Mouse (Mus musculus) limb, embryonic 11.5 days (tissue): Measurements from ENCODE around the gene Setd6. TPM values are rescaled to one million over a fixed set of nuclear protein-coding genes. Genes with fewer than 3 reads are reported as not detected.

Experiments
- ATAC-seq: fragments of 200-750 bp; cut with Nextera tagmentation; 2 replicates; pipeline ENCODE4 v1.8.0; 2017; ENCODE audit warnings: low read depth; ENCODE audit not compliant: insufficient number of reproducible peaks, low FRiP score, low TSS enrichment
- DNase-seq: peaks from one replicate; pipeline ENCODE4 v3.0.0-alpha.2; 2015; ENCODE audit warnings: low spot score
- H3K27ac ChIP-seq: fragments of 300-500 bp; sonication (generic); replicated peaks from 2 replicates; pipeline ENCODE4 v1.5.1; 2014; ENCODE audit warnings: low read depth, mild to moderate bottlenecking, low read length
- H3K27me3 ChIP-seq: fragments of 300-500 bp; sonication (generic); 2 replicates; pipeline ENCODE4 v1.6.1; 2014; ENCODE audit warnings: mild to moderate bottlenecking, low read length, mixed read lengths; ENCODE audit not compliant: control insufficient read depth, insufficient read depth
- H3K36me3 ChIP-seq: fragments of 300-500 bp; sonication (generic); 2 replicates; pipeline ENCODE4 v1.6.1; 2014; ENCODE audit warnings: mild to moderate bottlenecking, low read length, moderate library complexity, mixed read lengths; ENCODE audit not compliant: control insufficient read depth, insufficient read depth
- H3K4me1 ChIP-seq: fragments of 300-500 bp; sonication (generic); 2 replicates; pipeline ENCODE4 v1.6.1; 2014; ENCODE audit warnings: low read length, mixed read lengths; ENCODE audit not compliant: control insufficient read depth, insufficient read depth
- H3K4me2 ChIP-seq: fragments of 300-500 bp; sonication (generic); 2 replicates; pipeline ENCODE4 v1.6.1; 2014; ENCODE audit warnings: low read depth, mild to moderate bottlenecking, moderate library complexity; ENCODE audit not compliant: severe bottlenecking
- H3K4me3 ChIP-seq: fragments of 300-500 bp; sonication (generic); 2 replicates; pipeline ENCODE4 v1.5.1; 2014; ENCODE audit warnings: low read depth, low read length
- H3K9ac ChIP-seq: fragments of 300-500 bp; sonication (generic); 2 replicates; pipeline ENCODE4 v1.6.1; 2014; ENCODE audit warnings: mild to moderate bottlenecking, low read length
- H3K9me3 ChIP-seq: fragments of 300-500 bp; sonication (generic); 2 replicates; pipeline ENCODE4 v1.6.1; 2016; ENCODE audit warnings: low read length; ENCODE audit not compliant: control insufficient read depth
- WGBS: fragments of 180-500 bp; shearing (Covaris S2); extraction: QIAGEN DNeasy Blood & Tissue Kit; methylation state at CpG from one replicate; pipeline ENCODE4 v1.1.7; 2014; 5-methylcytosine and 5-hydroxymethylcytosine counted together
- microRNA-seq: library from miRNA; unstranded; fragments of <30 nt; microRNA quantifications from one replicate; pipeline ENCODE4, GENCODE M21; 2016
- polyA plus RNA-seq: library from polyadenylated mRNA; unstranded; fragments of >200 nt; fragmentation: Nextera tagmentation; extraction: Ambion mirVana; gene quantifications from 2 replicates; pipeline ENCODE4 v1.2.1, GENCODE M21; 2014

Gene Setd6
- polyA plus RNA-seq, 1 experiment from 2014 or later: 19.7 TPM

DNA sequence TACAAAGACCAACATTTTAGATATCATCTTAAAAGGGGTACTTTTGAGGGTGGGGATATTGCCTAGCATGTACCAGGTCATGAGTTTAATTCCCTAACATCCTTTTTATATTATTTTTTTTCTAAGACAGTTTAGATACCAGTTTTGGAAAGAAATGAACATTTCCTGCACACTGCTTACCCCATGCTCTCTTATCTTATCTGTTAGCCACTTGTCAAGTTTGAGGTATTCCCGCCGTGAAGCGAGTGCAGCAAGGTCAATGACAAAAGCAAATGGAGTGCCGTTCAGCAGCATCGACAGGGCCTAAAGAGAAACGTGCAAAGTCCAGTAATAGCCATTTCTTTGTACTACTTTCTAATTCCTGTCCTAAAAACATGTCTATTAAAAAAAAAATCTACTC, 44.6 kb downstream of the Setd6 start:
- Histone ChIP-seq H3K9me3 (no peaks in the 10 kb centered on the region), H3K27me3 (no peaks in the 10 kb centered on the region), H3K4me2 (no peak overlapping the region), H3K36me3 (peaks cover 23% of the 10 kb centered on the region), H3K27ac (no peak overlapping the region), H3K9ac (no peak overlapping the region), H3K4me3 (no peak overlapping the region), H3K4me1 (no peaks in the 10 kb centered on the region)
- 92% methylated on average over 6 of the region's 6 CpGs for WGBS
- DNase-seq (no peak), ATAC-seq (no peak)

DNA sequence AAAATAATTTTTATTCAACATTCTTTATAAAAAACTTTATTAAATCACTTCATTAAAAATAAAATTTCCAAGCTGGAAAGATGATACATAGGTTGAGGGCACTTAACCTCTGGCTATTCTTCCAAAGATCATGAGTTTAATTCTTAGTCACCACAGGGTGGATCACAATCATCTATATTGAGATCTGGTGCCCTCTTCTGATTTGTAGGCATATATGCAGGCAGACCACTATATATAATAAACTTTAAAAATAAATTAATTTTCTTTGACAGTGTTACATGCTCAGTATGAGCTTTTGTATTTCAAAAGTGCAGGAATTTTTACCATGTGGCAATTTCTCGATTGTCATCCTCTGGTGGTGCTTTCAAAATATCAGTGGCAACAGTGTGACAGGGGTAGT, 48.5 kb downstream of the Setd6 start:
- H3K27me3 ChIP-seq: no peaks in the 10 kb centered on the region
- H3K27ac ChIP-seq: no peak overlapping the region
- no peak overlapping the region for H3K4me3 ChIP-seq
- no peaks in the 10 kb centered on the region for H3K4me1 ChIP-seq
- no peaks in the 10 kb centered on the region for H3K9me3 ChIP-seq
- DNase-seq (no peak), ATAC-seq (no peak)
- H3K36me3 ChIP-seq: peaks cover 29% of the 10 kb centered on the region
- no peak overlapping the region for H3K4me2 ChIP-seq
- WGBS: 93% methylated on average over 1 of the region's 1 CpGs
- H3K9ac ChIP-seq: no peak overlapping the region

Small RNAs within 50 kb of the gene (microRNA-seq; reads per million reads assigned to microRNA genes)
- gene Mir7073: 0.92 reads per million

Other genes with a start within 250 kb of the Setd6 start
- 17.5 and 19.4 TPM in 2 replicates for gene Csnk2a2, start 225.8 kb upstream of the Setd6 start, polyA plus RNA-seq
- gene Ccdc113, start 181.8 kb upstream of the Setd6 start, polyA plus RNA-seq: not detected in 2 replicates
- not detected in 2 replicates for gene Prss54, start 139.5 kb upstream of the Setd6 start, polyA plus RNA-seq
- 33.4 and 33.6 TPM in 2 replicates for gene Gins3, start 82.4 kb upstream of the Setd6 start, polyA plus RNA-seq
- gene Ndrg4, start 38.9 kb upstream of the Setd6 start, polyA plus RNA-seq: 8.7 and 11.3 TPM in 2 replicates
- gene Cnot1, start 91.6 kb downstream of the Setd6 start, polyA plus RNA-seq: 137 and 154 TPM in 2 replicates
- 421 and 443 TPM in 2 replicates for gene Sap18b, start 109.5 kb downstream of the Setd6 start, polyA plus RNA-seq
- gene Slc38a7, start 137.7 kb downstream of the Setd6 start, polyA plus RNA-seq: 13.8 and 14.8 TPM in 2 replicates
- gene Got2, start 172.7 kb downstream of the Setd6 start, polyA plus RNA-seq: 79.5 and 100 TPM in 2 replicates